Mouse (Mus musculus): ENCODE results near the gene Smyd3.

Smyd3 gene

DNA sequence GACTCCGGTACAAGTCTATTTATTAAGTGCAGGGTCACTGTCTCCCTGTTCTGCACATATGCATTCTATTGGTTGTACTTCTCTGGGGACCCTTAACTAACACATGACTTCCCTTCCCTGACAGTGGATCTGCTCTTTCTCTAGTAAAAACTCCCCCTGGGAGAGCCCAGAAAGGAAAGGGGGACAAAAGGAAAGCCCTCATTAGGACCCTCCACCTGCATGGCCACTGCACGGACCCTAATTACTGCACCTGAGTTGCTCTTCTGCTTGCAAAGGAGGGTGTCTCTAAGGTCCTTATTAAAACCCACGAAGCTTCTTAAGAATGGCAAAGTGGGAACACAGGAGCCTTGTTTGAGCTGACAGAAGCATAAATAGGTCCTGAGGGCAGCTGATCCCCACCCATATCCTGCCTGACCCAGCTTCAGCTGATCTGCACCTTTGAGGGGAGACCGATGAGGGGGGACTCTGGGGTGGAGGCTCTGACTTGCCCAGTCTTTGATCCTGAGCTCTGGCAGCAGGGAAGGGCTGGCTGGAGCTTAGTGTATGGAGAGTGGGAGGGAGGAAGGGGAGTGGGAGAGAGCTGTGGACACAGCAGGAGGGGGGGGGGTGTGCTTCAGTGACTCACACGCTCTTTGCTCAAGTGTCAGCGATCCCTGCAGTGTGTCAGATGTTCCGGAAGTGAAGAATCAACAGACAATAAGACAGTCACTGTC, 575.4 kb downstream of the Smyd3 start:
- no peak for DNase-seq (ENCODE audit: low spot score)

DNA sequence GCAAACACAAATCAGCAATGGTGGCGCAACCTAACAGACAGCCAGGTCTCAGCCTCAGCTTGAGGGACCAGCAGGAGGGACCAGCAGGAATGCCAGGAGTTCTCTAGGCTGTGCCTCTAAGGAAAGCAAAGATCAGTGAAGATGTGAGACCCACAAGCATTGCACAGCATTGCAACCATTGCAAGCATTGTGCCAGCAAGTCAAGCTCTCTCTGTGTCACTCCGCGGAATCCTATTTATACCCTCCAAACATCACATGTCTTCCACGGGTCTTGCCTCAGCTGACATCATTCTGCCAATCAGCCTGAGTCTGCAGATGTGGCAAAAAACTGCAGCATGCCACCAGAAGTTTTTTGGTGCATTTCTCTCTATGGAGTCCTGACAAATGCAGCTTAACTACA, 577.5 kb downstream of the Smyd3 start:
- no peak for DNase-seq (ENCODE audit: low spot score)

- no peak for DNase-seq (ENCODE audit: low spot score)
These were observed 580.9 kb downstream of the Smyd3 start for GRCm38 (mm10) chr1:178936976-178937375.

DNA sequence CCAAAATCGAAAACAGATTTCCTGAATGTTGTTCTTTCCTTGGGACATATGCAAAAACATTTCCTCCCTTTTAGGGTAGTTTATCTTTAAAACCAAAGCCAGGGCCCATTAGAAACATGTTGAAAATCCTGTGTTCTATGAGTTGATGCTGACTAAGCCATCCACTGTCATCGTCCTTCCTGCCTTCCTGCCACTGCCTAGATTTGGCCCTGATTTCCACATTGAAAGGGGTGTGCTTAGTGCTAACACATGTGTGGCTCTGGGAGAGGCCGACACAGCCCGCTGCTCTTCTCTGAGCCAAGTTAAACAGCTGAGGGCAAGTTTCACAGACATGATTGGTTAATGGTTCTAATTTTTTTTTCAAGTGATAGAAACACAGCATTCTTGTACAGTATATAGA, 581.4 kb downstream of the Smyd3 start:
- DNase-seq (ENCODE audit: low spot score): no peak

DNA sequence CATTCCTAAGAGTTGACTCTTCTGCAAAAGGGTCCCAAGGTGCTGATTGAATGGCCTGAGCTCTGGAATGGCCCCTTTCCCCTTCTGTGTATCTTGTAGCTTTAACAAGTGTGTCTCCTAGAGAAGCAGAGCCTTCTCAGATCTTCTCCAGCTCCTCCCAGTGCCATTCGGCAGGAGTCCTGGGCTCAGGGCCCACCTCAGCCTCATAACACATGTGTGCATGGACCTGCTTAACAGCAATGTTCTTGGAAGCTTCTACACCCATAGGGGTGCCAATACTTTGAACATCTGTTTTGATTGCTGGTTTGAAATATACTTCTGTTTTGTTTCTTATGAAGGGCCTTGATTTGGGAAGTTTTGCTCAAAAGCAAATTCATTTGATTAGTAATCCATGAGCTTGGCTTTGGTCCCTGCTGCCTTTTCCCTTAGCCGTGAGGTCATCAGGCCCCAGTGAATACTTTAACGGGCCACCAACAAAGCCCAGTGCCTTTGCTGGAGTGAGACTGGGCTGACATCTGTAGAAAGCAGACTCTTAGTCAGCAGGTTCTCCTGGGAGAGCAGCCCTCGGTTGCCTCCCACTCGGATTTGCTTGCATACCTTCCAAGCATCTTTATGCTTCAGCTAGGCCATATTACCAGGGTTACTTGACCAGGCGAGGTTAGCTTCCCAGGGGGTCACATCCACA, 583.7 kb downstream of the Smyd3 start:
- DNase-seq (ENCODE audit: low spot score): no peak

GRCm38 (mm10) chr1:178929531-178929930, 588.3 kb downstream of the Smyd3 start:
- no peak for DNase-seq (ENCODE audit: low spot score)

GRCm38 (mm10) chr1:178924492-178925183, 593.2 kb downstream of the Smyd3 start:
- no peak for DNase-seq (ENCODE audit: low spot score)

- no peak for DNase-seq (ENCODE audit: low spot score)
These were observed 600.5 kb downstream of the Smyd3 start for GRCm38 (mm10) chr1:178917194-178917902.

DNA sequence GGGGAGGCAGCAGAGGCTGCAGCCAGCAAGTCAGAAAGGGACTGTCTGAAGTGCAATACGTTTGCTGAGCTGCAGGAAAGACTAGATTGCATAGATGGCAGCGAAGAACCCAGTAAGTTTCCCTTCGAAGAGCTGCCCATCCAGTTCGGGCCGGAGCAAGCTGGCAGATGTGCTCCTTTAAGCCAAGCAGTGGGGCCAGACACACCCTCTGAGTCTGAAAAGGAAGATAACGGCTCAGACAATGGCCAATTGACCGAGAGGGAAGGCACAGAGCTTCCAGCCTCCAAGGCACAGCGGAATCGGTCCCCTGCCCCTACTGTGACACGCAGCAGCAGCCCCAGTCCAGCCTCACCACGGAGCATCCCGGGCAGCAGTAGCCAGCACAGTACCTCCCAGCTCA, 602.8 kb downstream of the Smyd3 start:
- DNase-seq (ENCODE audit: low spot score): no peak

DNA sequence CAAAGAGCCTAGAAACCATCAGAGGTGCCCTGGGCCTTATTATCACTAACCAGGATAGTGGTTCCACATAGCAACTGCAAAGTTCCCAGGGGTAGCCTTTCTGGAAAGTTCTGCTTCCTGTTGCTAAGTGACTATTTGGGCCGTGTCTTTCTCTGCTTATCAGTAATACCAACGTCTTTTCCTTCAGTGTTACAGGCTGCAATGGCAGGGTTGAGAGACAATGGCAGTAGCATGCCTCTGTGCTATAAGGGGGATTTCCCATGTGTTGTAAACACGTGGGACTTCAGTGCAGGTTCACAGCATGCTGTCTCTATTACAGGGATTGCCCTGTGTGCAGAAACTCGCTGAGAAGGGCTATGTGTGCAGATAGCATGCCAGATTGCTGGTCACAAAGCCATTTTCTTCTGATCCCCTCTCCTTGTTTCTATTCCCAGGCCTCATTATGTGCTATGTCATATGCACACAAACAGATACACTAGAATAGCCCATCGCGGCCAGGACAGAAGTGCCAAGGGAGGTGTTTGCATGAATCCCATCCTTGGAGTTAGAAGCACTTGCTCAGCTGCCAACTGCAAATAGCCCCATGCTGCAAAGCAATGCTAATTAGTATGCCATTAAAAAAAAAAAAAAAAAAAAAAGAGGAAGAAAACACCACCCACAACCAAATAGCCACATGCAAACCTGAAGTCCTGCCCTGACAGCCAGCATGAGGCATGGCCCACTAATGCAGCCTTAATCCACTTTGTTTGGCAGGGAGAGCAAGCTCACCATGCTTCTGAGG, 604.7 kb downstream of the Smyd3 start:
- no peak for DNase-seq (ENCODE audit: low spot score)

DNA sequence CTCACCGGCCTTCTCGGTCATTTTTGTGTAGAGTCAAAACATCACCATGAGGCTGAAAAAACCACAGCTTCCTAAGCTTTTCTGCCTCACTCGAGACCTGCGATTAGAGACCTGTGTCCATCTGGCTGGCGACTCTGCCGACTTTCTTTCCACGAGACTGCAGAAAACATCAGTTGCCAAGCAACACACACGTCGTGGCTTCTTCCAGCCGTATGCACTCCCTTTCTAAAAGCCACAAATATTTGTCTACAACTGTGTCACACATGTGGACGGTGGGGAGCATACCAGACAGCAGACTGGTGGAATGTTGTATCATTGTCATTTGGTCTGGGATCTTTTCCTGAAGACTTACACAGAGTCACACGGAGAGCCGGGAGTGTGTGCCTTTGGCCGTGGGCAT, 606.9 kb downstream of the Smyd3 start:
- DNase-seq (ENCODE audit: low spot score): no peak

Measured in c-Kit-positive CD71-positive TER-119-positive erythroid progenitor cells, embryonic 14.5 days (primary cell).